Mouse (Mus musculus) megakaryocyte, embryonic 14.5 days (primary cell): Measurements from ENCODE around the gene Stat5b.

ENCODE experiments used
- FLI1 ChIP-seq: IDR thresholded peaks from 2 replicates; pipeline ENCODE4 v1.6.1; 2012; ENCODE audit warnings: low read length, inconsistent platforms, mixed read lengths
- GATA1 ChIP-seq: IDR thresholded peaks from 3 replicates; pipeline ENCODE4 v1.6.1; 2012; ENCODE audit warnings: mixed read lengths, low read length, inconsistent platforms, borderline replicate concordance

DNA sequence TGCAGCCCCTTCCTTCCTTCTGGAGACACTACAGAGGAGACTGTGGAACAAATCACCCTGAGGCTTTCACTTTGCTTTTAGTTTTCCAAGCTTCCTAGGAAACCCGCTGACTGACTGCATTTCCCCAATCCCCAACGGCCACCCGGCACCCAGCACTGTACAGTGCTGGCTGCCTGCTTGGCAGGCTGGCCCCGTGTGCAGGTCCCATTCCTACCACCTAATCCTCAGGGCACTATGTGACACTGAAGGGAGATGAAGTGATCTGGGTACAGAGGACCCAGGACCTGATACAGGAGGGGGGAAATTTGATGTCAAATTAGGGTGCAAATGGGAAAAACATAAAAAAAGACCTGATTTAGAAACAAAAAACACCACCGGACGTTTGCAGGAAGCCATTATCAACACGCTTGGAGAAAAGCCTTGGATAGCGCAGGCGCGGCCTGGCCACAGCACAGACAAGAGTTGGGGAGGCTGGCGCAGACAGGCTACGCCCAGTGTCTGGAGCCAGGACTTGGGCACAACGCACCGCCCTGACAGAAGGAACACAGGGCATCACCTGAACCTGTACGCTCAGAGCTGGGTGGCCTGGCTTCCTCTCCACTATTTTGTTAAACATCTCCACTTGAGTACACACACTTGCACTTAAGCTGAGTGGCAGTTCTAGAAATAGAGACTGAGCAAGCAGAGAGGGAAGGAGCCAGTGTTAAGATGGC, 68.6 kb downstream of the Stat5b start:
- TF ChIP-seq GATA1 (no peak), FLI1 (no peak)
